Mouse (Mus musculus): ENCODE data around the gene Lmntd1. TPM values are rescaled to one million over a fixed set of nuclear protein-coding genes. Genes with fewer than 3 reads are reported as not detected.

The Lmntd1 gene
- polyA plus RNA-seq, 1 experiment from 2014 or later: 0.75 TPM

DNA sequence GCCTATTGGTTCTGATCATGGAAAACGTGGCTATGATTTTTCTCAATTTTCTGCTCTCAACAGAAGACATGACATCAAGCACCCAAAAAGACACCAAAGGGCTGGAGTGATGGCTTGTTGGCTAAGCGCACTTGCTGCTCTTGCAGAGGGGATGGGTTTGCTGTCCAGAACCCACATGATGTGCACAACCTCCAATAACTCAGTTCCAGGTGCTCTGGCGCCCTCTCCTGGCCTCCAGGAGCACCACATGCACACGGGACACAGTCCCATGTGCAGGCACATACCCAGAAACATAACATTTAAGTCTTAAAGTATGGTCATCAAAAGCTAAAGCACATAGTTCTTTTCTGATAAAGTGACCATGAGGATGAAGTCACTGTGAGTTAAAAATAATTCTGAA lies 193.7 kb downstream of the Lmntd1 start:
- Histone ChIP-seq H3K27me3 (replicated peaks; ENCODE audit: control insufficient read depth, insufficient read depth, low read length) (no peaks in the 10 kb centered on the region), H3K9me3 (ENCODE audit: control insufficient read depth, low read length) (no peaks in the 10 kb centered on the region), H3K4me3 (ENCODE audit: low read length) (no peak overlapping the region), H3K4me2 (ENCODE audit: low read depth, low read length) (no peak overlapping the region), H3K36me3 (ENCODE audit: control insufficient read depth, insufficient read depth, low read length) (no peaks in the 10 kb centered on the region), H3K9ac (ENCODE audit: low read depth, low read length) (no peak overlapping the region), H3K4me1 (ENCODE audit: control insufficient read depth, insufficient read depth, low read length) (no peaks in the 10 kb centered on the region), H3K27ac (ENCODE audit: low read length) (no peak overlapping the region)
- ATAC-seq: no peak
- WGBS: 70% methylated on average over 4 of the region's 4 CpGs

GRCm38 (mm10) chr6:145418856-145419255 lies 195.3 kb downstream of the Lmntd1 start:
- H3K27ac ChIP-seq (ENCODE audit: low read length): no peak overlapping the region
- no peak overlapping the region for H3K4me2 ChIP-seq (ENCODE audit: low read depth, low read length)
- no peak overlapping the region for H3K9ac ChIP-seq (ENCODE audit: low read depth, low read length)
- H3K4me3 ChIP-seq (ENCODE audit: low read length): no peak overlapping the region
- H3K9me3 ChIP-seq (ENCODE audit: control insufficient read depth, low read length): no peaks in the 10 kb centered on the region
- no peaks in the 10 kb centered on the region for H3K36me3 ChIP-seq (ENCODE audit: control insufficient read depth, insufficient read depth, low read length)
- 95% methylated on average over 5 of the region's 5 CpGs for WGBS
- no peak for ATAC-seq
- no peaks in the 10 kb centered on the region for H3K4me1 ChIP-seq (ENCODE audit: control insufficient read depth, insufficient read depth, low read length)
- H3K27me3 ChIP-seq (replicated peaks; ENCODE audit: control insufficient read depth, insufficient read depth, low read length): no peaks in the 10 kb centered on the region

DNA sequence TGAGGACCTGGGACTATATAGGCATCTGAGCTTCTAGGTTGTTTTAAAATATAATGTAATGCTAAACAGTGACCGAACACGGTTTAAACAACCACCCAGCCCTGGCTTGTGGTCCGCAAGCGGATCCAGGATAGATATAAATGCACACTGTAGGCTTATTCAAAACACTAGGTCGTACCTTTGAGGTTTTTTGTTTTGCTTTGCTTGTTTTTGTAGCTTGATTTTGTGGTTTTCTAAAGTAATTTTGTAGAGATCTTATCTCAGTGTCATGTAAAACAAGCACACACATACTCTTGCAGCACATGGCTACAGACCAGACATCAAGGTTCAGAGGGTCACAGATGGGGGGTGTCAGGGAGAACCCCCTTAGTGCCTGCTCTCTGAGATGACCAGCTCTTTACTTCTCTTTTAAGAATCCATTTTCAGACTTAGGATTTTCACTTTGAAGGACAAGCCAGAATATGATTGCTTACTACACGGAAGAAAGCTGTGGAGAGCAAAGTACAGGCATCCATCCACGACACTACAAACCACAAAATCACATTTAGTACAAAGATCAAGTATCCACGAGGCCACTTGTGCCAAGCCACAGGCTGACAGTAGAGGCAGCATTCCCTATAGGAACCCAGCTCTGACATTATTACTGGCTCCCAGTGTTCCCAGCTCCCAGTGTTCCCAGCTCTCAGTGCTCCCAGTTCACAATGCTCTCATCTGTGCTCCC lies 196.2 kb downstream of the Lmntd1 start:
- Histone ChIP-seq H3K9me3 (ENCODE audit: control insufficient read depth, low read length) (no peaks in the 10 kb centered on the region), H3K27me3 (replicated peaks; ENCODE audit: control insufficient read depth, insufficient read depth, low read length) (no peaks in the 10 kb centered on the region), H3K4me3 (ENCODE audit: low read length) (no peak overlapping the region), H3K9ac (ENCODE audit: low read depth, low read length) (no peak overlapping the region), H3K4me1 (ENCODE audit: control insufficient read depth, insufficient read depth, low read length) (no peaks in the 10 kb centered on the region), H3K36me3 (ENCODE audit: control insufficient read depth, insufficient read depth, low read length) (no peaks in the 10 kb centered on the region), H3K27ac (ENCODE audit: low read length) (no peak overlapping the region), H3K4me2 (ENCODE audit: low read depth, low read length) (no peak overlapping the region)
- 72% methylated on average over 8 of the region's 8 CpGs for whole genome bisulfite sequencing
- no peak for ATAC-seq

DNA sequence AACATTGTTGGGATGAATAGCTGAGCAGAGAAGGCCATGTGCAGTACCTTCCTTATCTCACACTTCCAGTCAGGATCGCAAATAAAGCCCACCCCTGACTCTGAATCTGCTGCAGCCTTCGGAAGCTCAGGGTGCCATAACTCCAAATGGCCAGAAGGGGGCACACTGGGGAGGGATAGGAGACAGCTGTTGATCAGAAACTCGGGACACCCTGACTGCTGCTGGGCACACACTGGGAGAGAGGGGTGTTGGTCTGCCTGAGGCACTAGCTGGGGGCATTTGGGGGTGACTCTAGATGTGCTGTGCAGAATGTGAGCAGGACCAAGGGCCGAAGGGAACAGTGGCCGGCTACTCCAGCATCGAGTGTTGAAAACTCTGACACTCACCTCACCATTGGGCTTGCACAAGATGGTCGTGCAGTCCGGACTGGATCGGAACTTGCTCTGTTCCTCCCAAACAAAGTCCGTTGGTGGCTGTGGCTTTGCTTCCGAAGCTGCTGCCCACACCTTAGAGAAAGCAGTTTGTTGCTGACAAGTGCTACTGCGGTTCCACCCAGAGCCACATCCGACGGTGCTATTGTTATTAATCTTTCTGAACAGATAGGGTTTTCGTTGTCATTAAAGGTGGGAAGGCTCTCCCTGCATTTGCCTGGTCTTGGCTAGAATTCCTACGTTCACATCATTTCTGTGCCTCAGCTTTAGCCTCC lies 197.0 kb downstream of the Lmntd1 start:
- Histone ChIP-seq H3K9me3 (ENCODE audit: control insufficient read depth, low read length) (no peaks in the 10 kb centered on the region), H3K27me3 (replicated peaks; ENCODE audit: control insufficient read depth, insufficient read depth, low read length) (no peaks in the 10 kb centered on the region), H3K4me2 (ENCODE audit: low read depth, low read length) (no peak overlapping the region), H3K9ac (ENCODE audit: low read depth, low read length) (no peak overlapping the region), H3K4me1 (ENCODE audit: control insufficient read depth, insufficient read depth, low read length) (no peaks in the 10 kb centered on the region), H3K36me3 (ENCODE audit: control insufficient read depth, insufficient read depth, low read length) (no peaks in the 10 kb centered on the region), H3K4me3 (ENCODE audit: low read length) (no peak overlapping the region), H3K27ac (ENCODE audit: low read length) (no peak overlapping the region)
- ATAC-seq: 0 out of 2 replicates have a peak, but pooled peaks have one; percentile 50
- 63% methylated on average over 16 of the region's 16 CpGs for WGBS

GRCm38 (mm10) chr6:145404369-145405051 lies 209.6 kb downstream of the Lmntd1 start:
- no peaks in the 10 kb centered on the region for H3K27me3 ChIP-seq (replicated peaks; ENCODE audit: control insufficient read depth, insufficient read depth, low read length)
- 88% methylated on average over 10 of the region's 10 CpGs for WGBS
- H3K9me3 ChIP-seq (ENCODE audit: control insufficient read depth, low read length): no peaks in the 10 kb centered on the region
- H3K4me3 ChIP-seq (ENCODE audit: low read length): no peak overlapping the region
- no peaks in the 10 kb centered on the region for H3K36me3 ChIP-seq (ENCODE audit: control insufficient read depth, insufficient read depth, low read length)
- no peak overlapping the region for H3K9ac ChIP-seq (ENCODE audit: low read depth, low read length)
- no peak overlapping the region for H3K4me2 ChIP-seq (ENCODE audit: low read depth, low read length)
- H3K4me1 ChIP-seq (ENCODE audit: control insufficient read depth, insufficient read depth, low read length): peaks cover 9% of the 10 kb centered on the region
- ATAC-seq: no peak
- no peak overlapping the region for H3K27ac ChIP-seq (ENCODE audit: low read length)

DNA sequence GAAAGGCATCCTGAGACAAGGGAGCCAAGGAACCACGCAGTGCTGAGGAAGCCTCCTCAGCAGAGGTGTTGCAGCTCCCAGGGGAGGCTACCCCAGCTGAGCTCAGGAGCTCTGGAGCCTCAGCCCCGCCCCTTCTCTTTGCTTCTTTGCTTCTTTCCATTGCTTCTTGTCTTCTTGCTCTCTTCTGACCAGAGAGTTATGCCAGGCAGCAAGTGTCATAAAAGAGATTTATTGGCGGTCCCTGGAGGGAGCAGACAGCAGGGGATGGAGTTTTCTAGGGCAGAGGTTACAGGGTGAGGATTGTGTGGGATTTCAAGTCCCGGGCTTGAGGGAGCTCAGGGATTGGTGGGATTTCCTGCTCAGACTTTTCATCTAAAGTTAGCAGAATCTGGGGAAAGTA lies 213.0 kb downstream of the Lmntd1 start:
- 17% methylated on average over 4 of the region's 4 CpGs for WGBS
- no peak overlapping the region for H3K4me3 ChIP-seq (ENCODE audit: low read length)
- H3K9me3 ChIP-seq (ENCODE audit: control insufficient read depth, low read length): no peaks in the 10 kb centered on the region
- no peak overlapping the region for H3K27ac ChIP-seq (ENCODE audit: low read length)
- H3K36me3 ChIP-seq (ENCODE audit: control insufficient read depth, insufficient read depth, low read length): no peaks in the 10 kb centered on the region
- H3K9ac ChIP-seq (ENCODE audit: low read depth, low read length): no peak overlapping the region
- H3K4me1 ChIP-seq (ENCODE audit: control insufficient read depth, insufficient read depth, low read length): peaks cover 11% of the 10 kb centered on the region
- H3K27me3 ChIP-seq (replicated peaks; ENCODE audit: control insufficient read depth, insufficient read depth, low read length): no peaks in the 10 kb centered on the region
- H3K4me2 ChIP-seq (ENCODE audit: low read depth, low read length): no peak overlapping the region
- peak; percentile 65 for ATAC-seq

DNA sequence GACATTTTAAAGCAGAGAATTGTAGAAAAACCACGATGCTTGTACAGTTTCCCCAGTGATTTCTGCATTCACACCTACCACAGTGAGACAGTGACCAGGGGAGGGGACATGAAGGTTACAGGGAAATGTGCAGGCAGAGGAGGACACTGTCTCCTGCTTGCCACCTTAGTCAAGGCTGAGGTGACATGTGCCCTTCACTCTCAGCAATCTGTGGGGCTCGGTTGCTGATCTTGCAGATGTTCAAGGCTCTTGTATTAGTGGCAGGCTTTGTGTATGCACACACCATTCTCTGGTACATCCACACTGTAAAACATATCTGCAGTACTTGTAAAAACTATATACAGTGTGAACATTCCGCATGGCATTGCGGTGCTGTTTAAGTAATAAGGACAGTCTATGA lies 216.2 kb downstream of the Lmntd1 start:
- H3K9me3 ChIP-seq (ENCODE audit: control insufficient read depth, low read length): no peaks in the 10 kb centered on the region
- no peaks in the 10 kb centered on the region for H3K36me3 ChIP-seq (ENCODE audit: control insufficient read depth, insufficient read depth, low read length)
- no peak overlapping the region for H3K4me2 ChIP-seq (ENCODE audit: low read depth, low read length)
- H3K27ac ChIP-seq (ENCODE audit: low read length): no peak overlapping the region
- no peak overlapping the region for H3K9ac ChIP-seq (ENCODE audit: low read depth, low read length)
- no peaks in the 10 kb centered on the region for H3K27me3 ChIP-seq (replicated peaks; ENCODE audit: control insufficient read depth, insufficient read depth, low read length)
- 83% methylated on average over 4 of the region's 4 CpGs for WGBS
- H3K4me3 ChIP-seq (ENCODE audit: low read length): no peak overlapping the region
- peaks cover 11% of the 10 kb centered on the region for H3K4me1 ChIP-seq (ENCODE audit: control insufficient read depth, insufficient read depth, low read length)
- ATAC-seq: no peak

DNA sequence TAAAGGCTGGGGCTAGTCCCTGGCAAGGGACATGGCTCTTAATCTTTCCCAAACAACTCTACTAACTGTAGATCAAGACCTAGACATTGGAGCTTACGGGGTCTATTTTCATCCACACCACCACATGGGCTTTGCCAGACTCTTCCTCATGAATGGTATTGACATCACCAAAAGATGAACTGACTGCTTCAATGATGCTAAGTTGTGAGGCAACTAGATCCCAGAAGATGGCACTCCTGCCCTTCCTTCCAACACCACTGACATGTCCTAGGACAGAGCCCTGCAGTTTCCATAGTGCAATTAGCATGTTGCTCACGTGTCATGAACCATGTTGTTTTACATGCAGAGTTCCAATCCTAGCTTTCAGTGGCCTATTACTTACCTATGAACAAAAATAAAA lies 217.6 kb downstream of the Lmntd1 start:
- Histone ChIP-seq H3K27me3 (replicated peaks; ENCODE audit: control insufficient read depth, insufficient read depth, low read length) (no peaks in the 10 kb centered on the region), H3K27ac (ENCODE audit: low read length) (no peak overlapping the region), H3K4me3 (ENCODE audit: low read length) (no peak overlapping the region), H3K9me3 (ENCODE audit: control insufficient read depth, low read length) (no peaks in the 10 kb centered on the region), H3K4me1 (ENCODE audit: control insufficient read depth, insufficient read depth, low read length) (peaks cover 11% of the 10 kb centered on the region), H3K9ac (ENCODE audit: low read depth, low read length) (no peak overlapping the region), H3K36me3 (ENCODE audit: control insufficient read depth, insufficient read depth, low read length) (no peaks in the 10 kb centered on the region), H3K4me2 (ENCODE audit: low read depth, low read length) (no peak overlapping the region)
- no peak for ATAC-seq
- WGBS: 89% methylated on average over 2 of the region's 2 CpGs

DNA sequence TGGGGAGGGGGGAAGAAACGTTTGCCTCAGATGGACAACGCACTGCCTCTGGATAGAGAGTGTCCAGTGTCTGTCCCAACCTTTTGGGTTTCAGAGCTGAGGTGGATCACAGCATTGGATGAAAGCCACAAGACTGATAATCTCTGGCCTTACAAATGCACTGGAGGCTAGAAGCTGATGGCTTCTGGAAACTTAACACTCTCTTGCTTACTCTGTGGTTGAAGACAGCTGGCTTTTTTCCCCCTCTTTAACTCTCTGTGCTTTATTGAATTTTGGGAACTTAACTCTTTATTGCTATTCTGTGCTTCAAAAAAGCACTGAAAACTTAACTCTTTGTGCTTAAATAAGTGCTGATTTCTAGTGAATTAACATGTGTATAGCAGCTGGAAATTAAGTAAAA lies 223.7 kb downstream of the Lmntd1 start:
- H3K9ac ChIP-seq (ENCODE audit: low read depth, low read length): no peak overlapping the region
- 56% methylated on average over 2 of the region's 2 CpGs for WGBS
- H3K4me3 ChIP-seq (ENCODE audit: low read length): no peak overlapping the region
- H3K27ac ChIP-seq (ENCODE audit: low read length): no peak overlapping the region
- no peaks in the 10 kb centered on the region for H3K27me3 ChIP-seq (replicated peaks; ENCODE audit: control insufficient read depth, insufficient read depth, low read length)
- ATAC-seq: no peak
- no peaks in the 10 kb centered on the region for H3K9me3 ChIP-seq (ENCODE audit: control insufficient read depth, low read length)
- no peaks in the 10 kb centered on the region for H3K36me3 ChIP-seq (ENCODE audit: control insufficient read depth, insufficient read depth, low read length)
- no peak overlapping the region for H3K4me2 ChIP-seq (ENCODE audit: low read depth, low read length)
- H3K4me1 ChIP-seq (ENCODE audit: control insufficient read depth, insufficient read depth, low read length): no peaks in the 10 kb centered on the region

Measured in intestine, embryonic 16.5 days (tissue).